Mouse (Mus musculus): ENCODE measurements at regions not wholly inside any gene's neighbourhood (a gene's known extent, or its start where the extent isn't known, plus 50 kb on each side); places are given as distances from the start of the nearest gene placed in this dataset.

DNA sequence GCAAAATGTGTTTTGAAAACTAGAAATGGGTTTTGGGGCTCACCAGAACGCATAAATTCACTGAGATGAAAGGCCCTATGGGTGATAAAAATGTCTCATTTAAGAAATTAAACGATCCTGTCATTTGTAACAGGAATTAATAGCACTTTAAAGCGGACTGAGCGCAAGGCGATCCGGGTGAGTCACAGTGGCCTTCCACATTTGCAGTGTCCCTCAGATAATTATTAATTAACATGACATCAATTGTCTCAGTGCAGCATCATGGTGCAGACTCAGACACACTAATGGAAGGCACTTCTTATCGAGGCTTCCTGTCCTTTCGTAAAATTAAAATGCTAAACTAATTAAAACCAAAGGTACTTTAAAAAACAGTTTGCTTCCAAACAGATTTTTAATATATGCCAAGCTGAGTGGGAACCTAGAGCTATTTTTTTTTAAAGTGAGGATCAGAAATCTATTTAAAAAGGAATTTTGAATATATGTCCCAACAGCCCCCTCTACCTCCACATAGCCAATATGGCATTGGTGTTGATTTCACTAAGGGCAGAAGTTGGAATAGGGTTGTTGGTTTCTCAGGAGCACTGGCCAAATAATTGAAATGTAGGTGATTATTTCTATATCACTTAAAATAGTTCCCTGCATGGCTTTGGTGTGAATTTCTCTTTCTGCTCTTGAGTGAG is 262.0 kb upstream of the Id2 start:
- no peaks in the 10 kb centered on the region for H3K4me1 ChIP-seq (replicated peaks; ENCODE audit: control insufficient read depth, insufficient read depth)
- DNase-seq (ENCODE audit: low spot score) (no peak), ATAC-seq (ENCODE audit: low FRiP score, low TSS enrichment) (no peak)
- 88% methylated on average over 8 of the region's 8 CpGs for WGBS
- no peaks in the 10 kb centered on the region for H3K36me3 ChIP-seq (ENCODE audit: control insufficient read depth, insufficient read depth, low read length)
- no peak overlapping the region for H3K9ac ChIP-seq (ENCODE audit: low read length)
- H3K27me3 ChIP-seq (ENCODE audit: control insufficient read depth, insufficient read depth, low read length): no peaks in the 10 kb centered on the region
- H3K4me3 ChIP-seq (ENCODE audit: low read depth, low read length): no peak overlapping the region
- H3K4me2 ChIP-seq (replicated peaks; ENCODE audit: low read depth): no peak overlapping the region
- peak; percentile 31; the same call in 1 of the 2 replicates for TF ChIP-seq CTCF (IDR thresholded peaks at IDR 0.05; ENCODE audit: low read depth)
- no peak for TF ChIP-seq EP300 (optimal IDR thresholded peaks at IDR 0.05)
- no peak overlapping the region for H3K27ac ChIP-seq (replicated peaks)
- H3K9me3 ChIP-seq (ENCODE audit: control insufficient read depth, low read length): no peaks in the 10 kb centered on the region

- 86% methylated on average over 2 of the region's 2 CpGs for WGBS
- Histone ChIP-seq H3K4me3 (ENCODE audit: low read depth, low read length) (no peak overlapping the region), H3K4me2 (replicated peaks; ENCODE audit: low read depth) (no peak overlapping the region), H3K9me3 (ENCODE audit: control insufficient read depth, low read length) (no peaks in the 10 kb centered on the region), H3K27me3 (ENCODE audit: control insufficient read depth, insufficient read depth, low read length) (no peaks in the 10 kb centered on the region), H3K36me3 (ENCODE audit: control insufficient read depth, insufficient read depth, low read length) (no peaks in the 10 kb centered on the region), H3K9ac (ENCODE audit: low read length) (no peak overlapping the region), H3K4me1 (replicated peaks; ENCODE audit: control insufficient read depth, insufficient read depth) (no peaks in the 10 kb centered on the region), H3K27ac (replicated peaks) (no peak overlapping the region)
- no peak for ATAC-seq (ENCODE audit: low FRiP score, low TSS enrichment)
- TF ChIP-seq CTCF (IDR thresholded peaks at IDR 0.05; ENCODE audit: low read depth) (no peak), EP300 (optimal IDR thresholded peaks at IDR 0.05) (no peak)
- no peak for DNase-seq (ENCODE audit: low spot score)
Measured at GRCm38 (mm10) chr12:25356774-25357173, 259.8 kb upstream of the Id2 start.

- no peak for ATAC-seq (ENCODE audit: low FRiP score, low TSS enrichment)
- WGBS: 56% methylated on average over 1 of the region's 1 CpGs
- TF ChIP-seq CTCF (IDR thresholded peaks at IDR 0.05; ENCODE audit: low read depth) (peak; percentile 39; the same call in 1 of the 2 replicates), EP300 (optimal IDR thresholded peaks at IDR 0.05) (no peak)
- no peaks in the 10 kb centered on the region for H3K27me3 ChIP-seq (ENCODE audit: control insufficient read depth, insufficient read depth, low read length)
- no peaks in the 10 kb centered on the region for H3K9me3 ChIP-seq (ENCODE audit: control insufficient read depth, low read length)
- H3K4me3 ChIP-seq (ENCODE audit: low read depth, low read length): no peak overlapping the region
- H3K4me2 ChIP-seq (replicated peaks; ENCODE audit: low read depth): no peak overlapping the region
- H3K4me1 ChIP-seq (replicated peaks; ENCODE audit: control insufficient read depth, insufficient read depth): no peaks in the 10 kb centered on the region
- no peak overlapping the region for H3K27ac ChIP-seq (replicated peaks)
- H3K9ac ChIP-seq (ENCODE audit: low read length): no peak overlapping the region
- no peak for DNase-seq (ENCODE audit: low spot score)
- no peaks in the 10 kb centered on the region for H3K36me3 ChIP-seq (ENCODE audit: control insufficient read depth, insufficient read depth, low read length)
Measured at GRCm38 (mm10) chr12:25355217-25355616, 258.3 kb upstream of the Id2 start.

GRCm38 (mm10) chr12:25353402-25353896 is 256.5 kb upstream of the Id2 start:
- Histone ChIP-seq H3K9me3 (ENCODE audit: control insufficient read depth, low read length) (no peaks in the 10 kb centered on the region), H3K27ac (replicated peaks) (no peak overlapping the region), H3K36me3 (ENCODE audit: control insufficient read depth, insufficient read depth, low read length) (no peaks in the 10 kb centered on the region), H3K9ac (ENCODE audit: low read length) (no peak overlapping the region), H3K4me3 (ENCODE audit: low read depth, low read length) (no peak overlapping the region), H3K4me2 (replicated peaks; ENCODE audit: low read depth) (no peak overlapping the region), H3K27me3 (ENCODE audit: control insufficient read depth, insufficient read depth, low read length) (no peaks in the 10 kb centered on the region), H3K4me1 (replicated peaks; ENCODE audit: control insufficient read depth, insufficient read depth) (no peaks in the 10 kb centered on the region)
- 74% methylated on average over 10 of the region's 10 CpGs for WGBS
- TF ChIP-seq EP300 (optimal IDR thresholded peaks at IDR 0.05): no peak
- no peak for TF ChIP-seq CTCF (IDR thresholded peaks at IDR 0.05; ENCODE audit: low read depth)
- ATAC-seq (ENCODE audit: low FRiP score, low TSS enrichment): no peak
- DNase-seq (ENCODE audit: low spot score): no peak

GRCm38 (mm10) chr12:25352160-25352559 is 255.2 kb upstream of the Id2 start:
- no peaks in the 10 kb centered on the region for H3K4me1 ChIP-seq (replicated peaks; ENCODE audit: control insufficient read depth, insufficient read depth)
- H3K27ac ChIP-seq (replicated peaks): no peak overlapping the region
- no peaks in the 10 kb centered on the region for H3K36me3 ChIP-seq (ENCODE audit: control insufficient read depth, insufficient read depth, low read length)
- no peak overlapping the region for H3K4me2 ChIP-seq (replicated peaks; ENCODE audit: low read depth)
- no peak overlapping the region for H3K9ac ChIP-seq (ENCODE audit: low read length)
- no peak for TF ChIP-seq EP300 (optimal IDR thresholded peaks at IDR 0.05)
- no peak for TF ChIP-seq CTCF (IDR thresholded peaks at IDR 0.05; ENCODE audit: low read depth)
- no peaks in the 10 kb centered on the region for H3K27me3 ChIP-seq (ENCODE audit: control insufficient read depth, insufficient read depth, low read length)
- ATAC-seq (ENCODE audit: low FRiP score, low TSS enrichment) (no peak), DNase-seq (ENCODE audit: low spot score) (no peak)
- no peaks in the 10 kb centered on the region for H3K9me3 ChIP-seq (ENCODE audit: control insufficient read depth, low read length)
- no peak overlapping the region for H3K4me3 ChIP-seq (ENCODE audit: low read depth, low read length)

DNA sequence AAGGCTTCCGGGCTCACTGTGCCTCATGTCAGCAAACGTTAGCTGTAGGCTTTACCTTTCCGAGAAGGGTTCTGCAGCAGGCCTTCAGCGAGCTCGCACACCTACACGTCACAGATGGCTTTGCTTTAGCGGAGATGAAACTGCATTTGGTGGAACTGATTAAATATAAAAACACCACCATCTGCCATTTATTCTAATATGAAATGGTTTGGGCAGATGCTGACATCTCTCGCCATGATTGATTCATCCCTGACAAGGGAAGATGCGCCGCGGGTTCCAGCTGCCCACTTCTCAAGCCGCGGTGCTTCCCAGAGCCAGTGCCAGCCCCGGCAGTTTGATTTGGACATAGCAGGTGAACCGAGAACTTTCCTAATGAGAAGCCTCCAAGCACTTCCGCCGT is 247.4 kb upstream of the Id2 start:
- Histone ChIP-seq H3K9ac (ENCODE audit: low read length) (no peak overlapping the region), H3K4me3 (ENCODE audit: low read depth, low read length) (no peak overlapping the region), H3K36me3 (ENCODE audit: control insufficient read depth, insufficient read depth, low read length) (no peaks in the 10 kb centered on the region), H3K27me3 (ENCODE audit: control insufficient read depth, insufficient read depth, low read length) (no peaks in the 10 kb centered on the region), H3K4me2 (replicated peaks; ENCODE audit: low read depth) (no peak overlapping the region), H3K9me3 (ENCODE audit: control insufficient read depth, low read length) (no peaks in the 10 kb centered on the region), H3K4me1 (replicated peaks; ENCODE audit: control insufficient read depth, insufficient read depth) (no peaks in the 10 kb centered on the region), H3K27ac (replicated peaks) (no peak overlapping the region)
- ATAC-seq (ENCODE audit: low FRiP score, low TSS enrichment): no peak
- DNase-seq (ENCODE audit: low spot score): no peak
- no peak for TF ChIP-seq CTCF (IDR thresholded peaks at IDR 0.05; ENCODE audit: low read depth)
- no peak for TF ChIP-seq EP300 (optimal IDR thresholded peaks at IDR 0.05)
- 74% methylated on average over 17 of the region's 17 CpGs for WGBS

All from stomach, postnatal 0 days (tissue).